Mouse (Mus musculus): ENCODE results near the gene Olfr913. TPM values are rescaled to one million over a fixed set of nuclear protein-coding genes. Genes with fewer than 3 reads are reported as not detected.

Gene Olfr913
- polyA plus RNA-seq (2017; shearing (Covaris generic)) = not detected

DNA sequence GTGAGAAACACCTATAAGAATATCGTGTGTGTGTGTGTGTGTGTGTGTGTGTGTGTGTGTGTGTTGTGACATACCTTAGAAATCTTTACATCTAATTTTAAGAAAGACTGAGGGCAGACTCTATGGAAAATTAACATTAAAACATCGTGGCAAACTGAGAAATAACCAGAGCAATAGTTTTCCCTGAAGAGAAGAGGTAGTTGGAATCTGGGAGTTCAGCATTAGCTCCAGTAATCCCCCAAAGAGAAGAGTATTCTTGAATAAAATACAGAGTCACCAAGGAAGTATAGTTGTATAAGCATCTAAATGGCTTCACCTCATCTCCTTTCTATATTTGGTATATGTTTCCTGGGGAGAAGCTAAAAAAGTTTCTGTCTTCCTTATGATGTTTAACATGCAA lies at the start of gene Olfr913:
Olfr913 (plus strand) TSS at position 301 of the 400 bp plus-strand sequence.

GRCm38 (mm10) chr9:38579878-38580277 lies 12.7 kb upstream of the Olfr913 start, which contains the start of gene Olfr912:
TSS of gene Olfr912 (plus strand) at chr9:38580178.

GRCm38 (mm10) chr9:38604802-38605201 lies 12.2 kb downstream of the Olfr913 start, which contains the start of gene Olfr914:
TSS of gene Olfr914 (plus strand) at chr9:38605102.

Other genes starting within 250 kb of the Olfr913 start
- gene Olfr898, start 244.3 kb upstream of the Olfr913 start, polyA plus RNA-seq (2017; shearing (Covaris generic)) = 0.11 TPM
- gene Olfr250, start 225.9 kb upstream of the Olfr913 start, polyA plus RNA-seq (2017; shearing (Covaris generic)) = 0.07 TPM
- not detected for gene Olfr251, start 215.7 kb upstream of the Olfr913 start, polyA plus RNA-seq (2017; shearing (Covaris generic))
- gene Olfr147, start 191.1 kb upstream of the Olfr913 start, polyA plus RNA-seq (2017; shearing (Covaris generic)) = not detected
- gene Olfr901, start 163.3 kb upstream of the Olfr913 start, polyA plus RNA-seq (2017; shearing (Covaris generic)) = 0.10 TPM
- gene Olfr902, start 145.1 kb upstream of the Olfr913 start, polyA plus RNA-seq (2017; shearing (Covaris generic)) = not detected
- gene Olfr904, start 129.6 kb upstream of the Olfr913 start, polyA plus RNA-seq (2017; shearing (Covaris generic)) = not detected
- not detected for gene Olfr905, start 121.7 kb upstream of the Olfr913 start, polyA plus RNA-seq (2017; shearing (Covaris generic))
- gene Olfr906, start 105.7 kb upstream of the Olfr913 start, polyA plus RNA-seq (2017; shearing (Covaris generic)) = not detected
- gene Olfr907, start 97.0 kb upstream of the Olfr913 start, polyA plus RNA-seq (2017; shearing (Covaris generic)) = not detected
- gene Olfr911-ps1, start 71.2 kb upstream of the Olfr913 start, polyA plus RNA-seq (2017; shearing (Covaris generic)) = not detected
- not detected for gene Olfr910, start 54.9 kb upstream of the Olfr913 start, polyA plus RNA-seq (2017; shearing (Covaris generic))
- 0.05 TPM for gene Olfr912, start 12.6 kb upstream of the Olfr913 start, polyA plus RNA-seq (2017; shearing (Covaris generic))
- not detected for gene Olfr914, start 12.3 kb downstream of the Olfr913 start, polyA plus RNA-seq (2017; shearing (Covaris generic))
- not detected for gene Olfr916, start 67.1 kb downstream of the Olfr913 start, polyA plus RNA-seq (2017; shearing (Covaris generic))
- not detected for gene Olfr917, start 73.1 kb downstream of the Olfr913 start, polyA plus RNA-seq (2017; shearing (Covaris generic))
- gene Olfr918, start 81.8 kb downstream of the Olfr913 start, polyA plus RNA-seq (2017; shearing (Covaris generic)) = not detected
- gene Olfr919, start 110.9 kb downstream of the Olfr913 start, polyA plus RNA-seq (2017; shearing (Covaris generic)) = not detected
- 61.8 TPM for gene Vwa5a, start 125.5 kb downstream of the Olfr913 start, polyA plus RNA-seq (2017; shearing (Covaris generic))
- gene Olfr920, start 159.5 kb downstream of the Olfr913 start, polyA plus RNA-seq (2017; shearing (Covaris generic)) = not detected
- gene Olfr921, start 180.3 kb downstream of the Olfr913 start, polyA plus RNA-seq (2017; shearing (Covaris generic)) = not detected
- not detected for gene Olfr922, start 221.9 kb downstream of the Olfr913 start, polyA plus RNA-seq (2017; shearing (Covaris generic))
- gene Olfr923, start 233.8 kb downstream of the Olfr913 start, polyA plus RNA-seq (2017; shearing (Covaris generic)) = not detected

All from activated CD4-positive, CD25-positive, alpha-beta regulatory T cell, adult 9 weeks (primary cell).